Mouse (Mus musculus) forebrain, embryonic 15.5 days (tissue): ENCODE measurements around the gene Fry. TPM values are rescaled to one million over a fixed set of nuclear protein-coding genes. Genes with fewer than 3 reads are reported as not detected.

Experiments used
- ATAC-seq: fragments of 200-750 bp; cut with Nextera tagmentation; replicated peaks from 2 replicates; pipeline ENCODE4 v1.8.0; 2017; ENCODE audit warnings: mild to moderate bottlenecking, moderate TSS enrichment, moderate library complexity
- H3K27ac ChIP-seq: fragments of 300-500 bp; sonication (generic); replicated peaks from 2 replicates; pipeline ENCODE4 v1.5.1; 2015; ENCODE audit warnings: mild to moderate bottlenecking, inconsistent platforms
- H3K27me3 ChIP-seq: fragments of 300-500 bp; sonication (generic); 2 replicates; pipeline ENCODE4 v1.6.1; 2015; ENCODE audit warnings: inconsistent platforms
- H3K36me3 ChIP-seq: fragments of 300-500 bp; sonication (generic); 2 replicates; pipeline ENCODE4 v1.6.1; 2015; ENCODE audit warnings: mild to moderate bottlenecking, inconsistent platforms
- H3K4me1 ChIP-seq: fragments of 300-500 bp; sonication (generic); 2 replicates; pipeline ENCODE4 v1.6.1; 2015; ENCODE audit warnings: inconsistent platforms
- H3K4me2 ChIP-seq: fragments of 300-500 bp; sonication (generic); replicated peaks from 2 replicates; pipeline ENCODE4 v1.6.1; 2015; ENCODE audit warnings: mild to moderate bottlenecking, inconsistent platforms
- H3K4me3 ChIP-seq: fragments of 300-500 bp; sonication (generic); 2 replicates; pipeline ENCODE4 v1.5.1; 2015; ENCODE audit warnings: mild to moderate bottlenecking, inconsistent platforms
- H3K9ac ChIP-seq: fragments of 300-500 bp; sonication (generic); replicated peaks from 2 replicates; pipeline ENCODE4 v1.6.1; 2015; ENCODE audit warnings: mild to moderate bottlenecking, inconsistent platforms
- H3K9me3 ChIP-seq: fragments of 300-500 bp; sonication (generic); 2 replicates; pipeline ENCODE4 v1.6.1; 2016; ENCODE audit warnings: inconsistent platforms
- WGBS: fragments of 180-500 bp; shearing (Covaris S2); methylation state at CpG from one replicate; pipeline ENCODE4 v1.1.7; 2015; ENCODE audit warnings: mixed read lengths; 5-methylcytosine and 5-hydroxymethylcytosine counted together
- polyA plus RNA-seq: library from polyadenylated mRNA; unstranded; fragments of >200 nt; fragmentation: Nextera tagmentation; extraction: Ambion mirVana; gene quantifications from 2 replicates; pipeline ENCODE4 v1.2.1, GENCODE M21; 2015

Fry gene
- polyA plus RNA-seq, 1 experiment from 2014 or later = 36.3 TPM

- peaks cover 8% of the 10 kb centered on the region for H3K4me1 ChIP-seq
- H3K4me2 ChIP-seq = no peak overlapping the region
- H3K4me3 ChIP-seq = no peak overlapping the region
- H3K27me3 ChIP-seq = no peaks in the 10 kb centered on the region
- H3K27ac ChIP-seq = no peak overlapping the region
- no peak for ATAC-seq
- 93% methylated on average over 13 of the region's 13 CpGs for WGBS
- H3K36me3 ChIP-seq = no peaks in the 10 kb centered on the region
- H3K9me3 ChIP-seq = no peaks in the 10 kb centered on the region
- H3K9ac ChIP-seq = no peak overlapping the region
Observed at GRCm38 (mm10) chr5:150135529-150135928, 17.1 kb downstream of the Fry start.

- Histone ChIP-seq H3K9me3 (no peaks in the 10 kb centered on the region), H3K36me3 (no peaks in the 10 kb centered on the region), H3K27me3 (no peaks in the 10 kb centered on the region), H3K4me2 (no peak overlapping the region), H3K4me1 (no peaks in the 10 kb centered on the region), H3K9ac (no peak overlapping the region), H3K4me3 (no peak overlapping the region), H3K27ac (no peak overlapping the region)
- 74% methylated on average over 9 of the region's 9 CpGs for WGBS
- ATAC-seq = no peak
Observed at GRCm38 (mm10) chr5:150137772-150138451, 19.5 kb downstream of the Fry start.

- H3K9ac ChIP-seq = no peak overlapping the region
- ATAC-seq = no peak
- no peaks in the 10 kb centered on the region for H3K9me3 ChIP-seq
- no peak overlapping the region for H3K4me3 ChIP-seq
- no peaks in the 10 kb centered on the region for H3K27me3 ChIP-seq
- H3K4me1 ChIP-seq = peaks cover 7% of the 10 kb centered on the region; the same call in 1 of the 2 replicates
- no peaks in the 10 kb centered on the region for H3K36me3 ChIP-seq
- H3K4me2 ChIP-seq = no peak overlapping the region
- 90% methylated on average over 2 of the region's 2 CpGs for WGBS
- H3K27ac ChIP-seq = no peak overlapping the region
Observed at GRCm38 (mm10) chr5:150140513-150140912, 22.1 kb downstream of the Fry start.

- Histone ChIP-seq H3K4me2 (no peak overlapping the region), H3K27ac (no peak overlapping the region), H3K9ac (no peak overlapping the region), H3K27me3 (no peaks in the 10 kb centered on the region), H3K4me3 (no peak overlapping the region), H3K36me3 (no peaks in the 10 kb centered on the region), H3K4me1 (peaks cover 7% of the 10 kb centered on the region; the same call in 1 of the 2 replicates), H3K9me3 (no peaks in the 10 kb centered on the region)
- no peak for ATAC-seq
- WGBS = 80% methylated on average over 3 of the region's 3 CpGs
Observed at GRCm38 (mm10) chr5:150145967-150146366, 27.5 kb downstream of the Fry start.

GRCm38 (mm10) chr5:150146612-150147011 lies 28.2 kb downstream of the Fry start:
- 94% methylated on average over 4 of the region's 4 CpGs for WGBS
- Histone ChIP-seq H3K4me2 (no peak overlapping the region), H3K4me1 (peaks cover 7% of the 10 kb centered on the region; the same call in 1 of the 2 replicates), H3K4me3 (no peak overlapping the region), H3K36me3 (no peaks in the 10 kb centered on the region), H3K27ac (no peak overlapping the region), H3K9me3 (no peaks in the 10 kb centered on the region), H3K9ac (no peak overlapping the region), H3K27me3 (no peaks in the 10 kb centered on the region)
- ATAC-seq = no peak

- Histone ChIP-seq H3K36me3 (no peaks in the 10 kb centered on the region), H3K9ac (no peak overlapping the region), H3K9me3 (no peaks in the 10 kb centered on the region), H3K27ac (no peak overlapping the region), H3K4me3 (no peak overlapping the region), H3K4me1 (peaks cover 16% of the 10 kb centered on the region; the same call in 1 of the 2 replicates), H3K27me3 (no peaks in the 10 kb centered on the region), H3K4me2 (no peak overlapping the region)
- no peak for ATAC-seq
- WGBS = 82% methylated on average over 11 of the region's 11 CpGs
Observed at GRCm38 (mm10) chr5:150149725-150150124, 31.3 kb downstream of the Fry start.

- no peak overlapping the region for H3K27ac ChIP-seq
- 81% methylated on average over 4 of the region's 4 CpGs for WGBS
- H3K36me3 ChIP-seq = no peaks in the 10 kb centered on the region
- H3K9me3 ChIP-seq = no peaks in the 10 kb centered on the region
- no peak for ATAC-seq
- no peak overlapping the region for H3K9ac ChIP-seq
- peaks cover 16% of the 10 kb centered on the region; the same call in 1 of the 2 replicates for H3K4me1 ChIP-seq
- H3K4me3 ChIP-seq = no peak overlapping the region
- H3K27me3 ChIP-seq = no peaks in the 10 kb centered on the region
- H3K4me2 ChIP-seq = no peak overlapping the region
Observed at GRCm38 (mm10) chr5:150150986-150151385, 32.5 kb downstream of the Fry start.

GRCm38 (mm10) chr5:150152071-150152879 lies 33.8 kb downstream of the Fry start:
- Histone ChIP-seq H3K27me3 (no peaks in the 10 kb centered on the region), H3K4me1 (peaks cover 16% of the 10 kb centered on the region; the same call in 1 of the 2 replicates), H3K4me2 (no peak overlapping the region), H3K4me3 (no peak overlapping the region), H3K27ac (peak overlapping the region; percentile 79), H3K36me3 (no peaks in the 10 kb centered on the region), H3K9me3 (no peaks in the 10 kb centered on the region), H3K9ac (no peak overlapping the region)
- 69% methylated on average over 22 of the region's 22 CpGs for WGBS
- ATAC-seq = peak; percentile 46

- no peaks in the 10 kb centered on the region for H3K36me3 ChIP-seq
- H3K4me3 ChIP-seq = no peak overlapping the region
- H3K4me1 ChIP-seq = peaks cover 16% of the 10 kb centered on the region; the same call in 1 of the 2 replicates
- ATAC-seq = peak; percentile 42
- no peaks in the 10 kb centered on the region for H3K9me3 ChIP-seq
- peak overlapping the region; percentile 79 for H3K27ac ChIP-seq
- no peaks in the 10 kb centered on the region for H3K27me3 ChIP-seq
- 60% methylated on average over 10 of the region's 10 CpGs for WGBS
- H3K4me2 ChIP-seq = no peak overlapping the region
- H3K9ac ChIP-seq = no peak overlapping the region
Observed at GRCm38 (mm10) chr5:150152880-150153281, 34.4 kb downstream of the Fry start.

GRCm38 (mm10) chr5:150155388-150155787 lies 36.9 kb downstream of the Fry start:
- no peak overlapping the region; the same call in 1 of the 2 replicates for H3K27ac ChIP-seq
- no peaks in the 10 kb centered on the region for H3K27me3 ChIP-seq
- H3K36me3 ChIP-seq = no peaks in the 10 kb centered on the region
- H3K9ac ChIP-seq = no peak overlapping the region
- ATAC-seq = no peak
- no peak overlapping the region for H3K4me3 ChIP-seq
- H3K9me3 ChIP-seq = no peaks in the 10 kb centered on the region
- H3K4me2 ChIP-seq = no peak overlapping the region
- WGBS = 92% methylated on average over 8 of the region's 8 CpGs
- peaks cover 16% of the 10 kb centered on the region; the same call in 1 of the 2 replicates for H3K4me1 ChIP-seq

GRCm38 (mm10) chr5:150156063-150156786 lies 37.8 kb downstream of the Fry start:
- no peak overlapping the region for H3K4me3 ChIP-seq
- peak overlapping the region; percentile 22; the same call in 1 of the 2 replicates for H3K27ac ChIP-seq
- no peak overlapping the region for H3K9ac ChIP-seq
- WGBS = 66% methylated on average over 16 of the region's 16 CpGs
- no peaks in the 10 kb centered on the region for H3K36me3 ChIP-seq
- peaks cover 16% of the 10 kb centered on the region; the same call in 1 of the 2 replicates for H3K4me1 ChIP-seq
- ATAC-seq = peak; percentile 65
- no peaks in the 10 kb centered on the region for H3K9me3 ChIP-seq
- no peaks in the 10 kb centered on the region for H3K27me3 ChIP-seq
- H3K4me2 ChIP-seq = no peak overlapping the region; the same call in 1 of the 2 replicates

- Histone ChIP-seq H3K27ac (no peak overlapping the region), H3K9me3 (no peaks in the 10 kb centered on the region), H3K36me3 (no peaks in the 10 kb centered on the region), H3K4me1 (peaks cover 6% of the 10 kb centered on the region; the same call in 1 of the 2 replicates), H3K27me3 (no peaks in the 10 kb centered on the region), H3K9ac (no peak overlapping the region), H3K4me3 (no peak overlapping the region), H3K4me2 (no peak overlapping the region)
- 44% methylated on average over 6 of the region's 6 CpGs for WGBS
- no peak for ATAC-seq
Observed at GRCm38 (mm10) chr5:150157682-150158081, 39.2 kb downstream of the Fry start.
